Mouse (Mus musculus) embryo, embryonic 10 days (tissue): ENCODE data around the gene Slc1a2.

Experiments
- DNase-seq: peaks from one replicate; pipeline ENCODE4 v3.0.0-alpha.2; 2015; ENCODE audit warnings: low spot score

Slc1a2 gene

GRCm38 (mm10) chr2:102763176-102763575 lies 104.7 kb downstream of the Slc1a2 start:
- DNase-seq: no peak

- no peak for DNase-seq
These were observed 105.5 kb downstream of the Slc1a2 start for GRCm38 (mm10) chr2:102763991-102764390.

GRCm38 (mm10) chr2:102764602-102765374 lies 106.3 kb downstream of the Slc1a2 start:
- DNase-seq: no peak

GRCm38 (mm10) chr2:102768267-102768666 lies 109.8 kb downstream of the Slc1a2 start:
- no peak for DNase-seq

- no peak for DNase-seq
These were observed 112.8 kb downstream of the Slc1a2 start for GRCm38 (mm10) chr2:102771304-102771703.

GRCm38 (mm10) chr2:102772276-102772675 lies 113.8 kb downstream of the Slc1a2 start:
- no peak for DNase-seq

- no peak for DNase-seq
These were observed 116.2 kb downstream of the Slc1a2 start for GRCm38 (mm10) chr2:102774700-102775099.

- no peak for DNase-seq
These were observed 117.1 kb downstream of the Slc1a2 start for GRCm38 (mm10) chr2:102775561-102775960.

GRCm38 (mm10) chr2:102778208-102778607 lies 119.7 kb downstream of the Slc1a2 start:
- DNase-seq: no peak

GRCm38 (mm10) chr2:102782751-102783150 lies 124.3 kb downstream of the Slc1a2 start:
- no peak for DNase-seq

GRCm38 (mm10) chr2:102785696-102786095 lies 127.2 kb downstream of the Slc1a2 start:
- DNase-seq: no peak

GRCm38 (mm10) chr2:102791641-102792040 lies 133.2 kb downstream of the Slc1a2 start:
- no peak for DNase-seq

- DNase-seq: no peak
These were observed 134.3 kb downstream of the Slc1a2 start for GRCm38 (mm10) chr2:102792804-102793203.

GRCm38 (mm10) chr2:102795034-102795433 lies 136.6 kb downstream of the Slc1a2 start:
- no peak for DNase-seq

- no peak for DNase-seq
These were observed 139.7 kb downstream of the Slc1a2 start for GRCm38 (mm10) chr2:102798149-102798548.

GRCm38 (mm10) chr2:102801899-102802298 lies 143.4 kb downstream of the Slc1a2 start:
- no peak for DNase-seq

GRCm38 (mm10) chr2:102804109-102804508 lies 145.7 kb downstream of the Slc1a2 start:
- DNase-seq: peak; percentile 50

GRCm38 (mm10) chr2:102805283-102805682 lies 146.8 kb downstream of the Slc1a2 start:
- no peak for DNase-seq

GRCm38 (mm10) chr2:102805761-102806496 lies 147.5 kb downstream of the Slc1a2 start:
- DNase-seq: no peak

- no peak for DNase-seq
These were observed 149.2 kb downstream of the Slc1a2 start for GRCm38 (mm10) chr2:102807633-102808032.

GRCm38 (mm10) chr2:102809436-102809835 lies 151.0 kb downstream of the Slc1a2 start:
- no peak for DNase-seq

GRCm38 (mm10) chr2:102812756-102813155 lies 154.3 kb downstream of the Slc1a2 start:
- no peak for DNase-seq

GRCm38 (mm10) chr2:102815289-102815809 lies 156.9 kb downstream of the Slc1a2 start:
- no peak for DNase-seq
